Mouse (Mus musculus) hindbrain, embryonic 15.5 days (tissue): ENCODE data around the gene Zfpm1. TPM values are rescaled to one million over a fixed set of nuclear protein-coding genes. Genes with fewer than 3 reads are reported as not detected.
A peak's percentile ranks its signal among the peaks of the same experiment; 100 is the strongest.

ENCODE experiments used
- ATAC-seq: fragments of 200-750 bp; cut with Nextera tagmentation; 2 replicates; pipeline ENCODE4 v1.8.0; 2017; ENCODE audit warnings: low read depth, moderate number of reproducible peaks, moderate TSS enrichment; ENCODE audit not compliant: low FRiP score
- H3K27ac ChIP-seq: fragments of 300-500 bp; sonication (generic); replicated peaks from 2 replicates; pipeline ENCODE4 v1.5.1; 2015; ENCODE audit warnings: mild to moderate bottlenecking, inconsistent platforms
- H3K27me3 ChIP-seq: fragments of 300-500 bp; sonication (generic); 2 replicates; pipeline ENCODE4 v1.6.1; 2015; ENCODE audit warnings: control low read depth, inconsistent platforms
- H3K36me3 ChIP-seq: fragments of 300-500 bp; sonication (generic); 2 replicates; pipeline ENCODE4 v1.6.1; 2015; ENCODE audit warnings: control low read depth, inconsistent platforms
- H3K4me1 ChIP-seq: fragments of 300-500 bp; sonication (generic); replicated peaks from 2 replicates; pipeline ENCODE4 v1.6.1; 2015; ENCODE audit warnings: control low read depth, inconsistent platforms
- H3K4me2 ChIP-seq: fragments of 300-500 bp; sonication (generic); 2 replicates; pipeline ENCODE4 v1.6.1; 2015; ENCODE audit warnings: moderate library complexity, mild to moderate bottlenecking, inconsistent platforms
- H3K4me3 ChIP-seq: fragments of 300-500 bp; sonication (generic); 2 replicates; pipeline ENCODE4 v1.5.1; 2015; ENCODE audit warnings: mild to moderate bottlenecking, inconsistent platforms
- H3K9ac ChIP-seq: fragments of 300-500 bp; sonication (generic); 2 replicates; pipeline ENCODE4 v1.6.1; 2015; ENCODE audit warnings: inconsistent platforms
- H3K9me3 ChIP-seq: fragments of 300-500 bp; sonication (generic); 2 replicates; pipeline ENCODE4 v1.6.1; 2016; ENCODE audit warnings: control low read depth, inconsistent platforms
- WGBS: fragments of 180-500 bp; shearing (Covaris S2); methylation state at CpG from one replicate; pipeline ENCODE4 v1.1.7; 2015; 5-methylcytosine and 5-hydroxymethylcytosine counted together
- polyA plus RNA-seq: library from polyadenylated mRNA; unstranded; fragments of >200 nt; fragmentation: Nextera tagmentation; extraction: Ambion mirVana; gene quantifications from 2 replicates; pipeline ENCODE4 v1.2.1, GENCODE M21; 2015

The Zfpm1 gene
- polyA plus RNA-seq, 1 experiment from 2014 or later: 2.3 TPM

DNA sequence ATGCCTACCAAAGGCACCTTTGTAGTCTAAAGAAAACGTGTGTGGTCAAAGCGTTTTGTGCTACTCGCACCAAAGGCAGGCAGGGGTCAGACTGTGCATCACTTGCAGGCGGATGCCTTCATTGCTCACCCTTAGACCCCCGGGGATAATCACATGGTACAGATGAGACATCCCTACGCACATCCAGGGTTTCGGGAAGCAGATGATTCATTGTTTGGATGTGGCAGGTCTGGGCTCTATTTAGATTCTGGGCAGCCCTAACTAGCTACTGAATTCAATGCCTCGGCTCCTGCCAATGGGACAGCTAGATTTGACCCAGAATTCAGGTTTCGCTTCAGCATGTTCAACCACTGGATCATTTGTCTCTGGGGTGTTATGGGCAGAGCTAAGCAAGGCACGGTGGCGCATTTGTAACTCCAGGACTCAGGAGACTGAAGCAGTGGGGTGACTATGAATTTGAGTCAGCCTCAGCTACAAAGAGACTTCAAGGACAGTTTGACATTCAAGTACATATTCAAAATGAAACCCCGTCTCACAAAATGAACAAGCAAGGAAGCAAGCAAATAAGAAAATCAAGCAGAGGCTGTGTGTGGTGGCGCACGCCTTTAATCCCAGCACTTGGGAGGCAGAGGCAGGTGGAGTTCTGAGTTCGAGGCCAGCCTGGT is 77.3 kb downstream of the Zfpm1 start:
- Histone ChIP-seq H3K4me3 (no peak overlapping the region), H3K27ac (no peak overlapping the region), H3K36me3 (no peaks in the 10 kb centered on the region), H3K4me1 (no peaks in the 10 kb centered on the region), H3K4me2 (no peak overlapping the region), H3K27me3 (0 out of 2 replicates have a peak, but pooled peaks cover 2% of the 10 kb centered on the region), H3K9me3 (no peaks in the 10 kb centered on the region), H3K9ac (no peak overlapping the region)
- no peak for ATAC-seq
- 74% methylated on average over 15 of the region's 15 CpGs for WGBS

DNA sequence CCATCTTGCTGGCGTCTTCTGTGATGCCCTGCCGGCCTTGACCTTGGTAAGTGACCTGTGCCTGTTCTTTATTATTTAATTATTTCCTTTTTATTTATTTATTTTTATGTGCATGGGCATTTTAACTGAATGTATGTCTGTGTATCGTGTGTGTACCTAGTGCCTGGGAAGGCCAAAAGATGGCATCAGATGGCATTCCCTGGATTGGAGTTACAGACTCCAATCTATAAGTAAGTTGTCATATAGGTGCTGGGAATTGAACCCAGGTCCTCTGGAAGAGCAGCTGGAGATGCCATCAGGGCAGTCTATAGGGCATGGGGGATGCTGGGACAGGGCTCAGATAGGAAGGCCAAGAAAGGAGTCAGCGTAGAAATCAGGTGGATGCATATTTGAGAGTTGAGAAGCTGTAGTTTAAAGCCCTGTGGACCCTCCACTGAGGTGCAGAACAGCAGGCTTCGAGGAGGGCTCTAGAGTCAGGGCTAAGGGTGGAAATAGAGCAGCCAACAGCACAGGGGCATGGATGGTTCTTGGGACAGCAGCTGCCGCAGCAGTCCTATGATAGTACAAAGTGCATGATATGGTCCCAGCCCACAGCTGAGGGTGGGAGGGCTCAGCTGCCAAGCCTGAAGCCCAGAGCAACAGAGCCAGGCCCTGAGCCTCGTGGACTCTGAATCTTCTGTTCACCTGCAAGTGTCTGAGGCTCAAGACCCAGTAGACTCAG is 78.9 kb downstream of the Zfpm1 start, which contains the start of gene Trhr2:
TSS of gene Trhr2 (minus strand) at position 51 of the 721 bp plus-strand sequence.
- ATAC-seq: no peak
- H3K9ac ChIP-seq: no peak within 1 kb of the TSS
- no peaks in the 10 kb centered on the region for H3K9me3 ChIP-seq
- H3K4me3 ChIP-seq: no peak within 1 kb of the TSS
- no peak within 1 kb of the TSS for H3K4me2 ChIP-seq
- H3K4me1 ChIP-seq: no peaks in the 10 kb centered on the region
- H3K27me3 ChIP-seq: 0 out of 2 replicates have a peak, but pooled peaks cover 2% of the 10 kb centered on the region
- 82% methylated on average over 7 of the region's 7 CpGs for WGBS
- H3K27ac ChIP-seq: no peak within 1 kb of the TSS
- H3K36me3 ChIP-seq: no peaks in the 10 kb centered on the region

DNA sequence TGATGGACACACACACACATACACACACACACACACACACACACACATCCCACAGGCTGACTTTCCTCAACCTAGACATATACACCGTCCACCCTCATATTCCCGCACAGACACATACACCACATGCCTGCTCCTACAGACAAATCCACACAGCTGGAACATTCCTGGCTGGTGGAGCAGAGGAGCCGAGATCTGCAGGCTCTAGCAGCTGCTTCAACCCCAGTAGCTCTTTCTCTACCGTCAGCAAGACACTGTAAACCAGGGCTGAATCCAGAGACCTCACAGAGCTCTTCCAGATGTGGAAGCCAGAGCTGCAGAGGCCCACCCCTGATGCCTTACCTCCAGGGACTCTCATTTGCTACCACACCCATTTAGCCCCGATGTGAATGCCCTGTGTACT is 80.3 kb downstream of the Zfpm1 start:
- Histone ChIP-seq H3K9me3 (no peaks in the 10 kb centered on the region), H3K4me3 (no peak overlapping the region), H3K27ac (no peak overlapping the region), H3K27me3 (0 out of 2 replicates have a peak, but pooled peaks cover 2% of the 10 kb centered on the region), H3K9ac (no peak overlapping the region), H3K36me3 (no peaks in the 10 kb centered on the region), H3K4me1 (no peaks in the 10 kb centered on the region), H3K4me2 (no peak overlapping the region)
- whole genome bisulfite sequencing: 46% methylated on average over 5 of the region's 5 CpGs
- no peak for ATAC-seq

DNA sequence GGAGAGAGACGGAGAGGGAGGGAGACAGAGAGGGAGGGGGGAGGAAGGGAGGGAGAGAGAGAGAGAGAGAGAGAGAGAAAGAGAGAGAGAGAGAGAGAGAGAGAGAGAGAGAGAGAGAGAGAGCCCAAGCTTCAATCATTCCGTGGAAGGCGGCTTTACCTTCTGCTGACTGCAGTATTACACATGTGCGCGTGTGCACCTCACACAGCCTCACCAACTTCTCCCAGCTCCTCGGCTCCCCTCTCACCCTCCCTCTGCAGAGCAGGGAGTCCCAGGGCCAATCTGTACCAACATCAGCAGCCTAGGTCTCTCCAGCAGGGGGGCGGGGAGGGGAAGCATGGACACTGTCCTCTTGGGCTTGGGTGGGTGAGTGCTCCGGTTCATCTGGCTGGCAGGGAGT is 81.0 kb downstream of the Zfpm1 start:
- H3K4me3 ChIP-seq: no peak overlapping the region
- H3K4me1 ChIP-seq: no peaks in the 10 kb centered on the region
- no peak for ATAC-seq
- no peak overlapping the region for H3K9ac ChIP-seq
- H3K9me3 ChIP-seq: no peaks in the 10 kb centered on the region
- H3K36me3 ChIP-seq: no peaks in the 10 kb centered on the region
- H3K4me2 ChIP-seq: no peak overlapping the region
- 45% methylated on average over 8 of the region's 8 CpGs for WGBS
- H3K27me3 ChIP-seq: 0 out of 2 replicates have a peak, but pooled peaks cover 2% of the 10 kb centered on the region
- H3K27ac ChIP-seq: no peak overlapping the region

DNA sequence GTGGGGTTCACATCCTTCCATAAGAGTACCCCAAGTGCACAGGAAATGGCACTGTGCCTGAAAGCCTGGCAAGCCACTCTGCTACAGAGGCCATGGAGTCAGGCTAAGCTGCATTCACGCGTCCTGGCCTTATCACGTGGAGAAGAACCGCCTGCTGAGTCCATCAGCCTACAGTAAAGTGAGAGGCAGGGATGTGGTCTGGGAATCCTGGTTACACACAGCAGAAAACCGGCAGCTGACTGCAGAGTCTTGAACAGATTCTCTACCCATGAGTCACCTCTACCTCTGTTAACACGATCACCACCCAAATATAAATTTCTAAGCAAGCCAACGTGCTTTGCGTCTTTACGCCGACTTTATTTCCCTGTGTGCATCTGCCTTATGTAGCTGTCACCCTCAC is 86.6 kb downstream of the Zfpm1 start:
- no peaks in the 10 kb centered on the region for H3K4me1 ChIP-seq
- H3K27me3 ChIP-seq: no peaks in the 10 kb centered on the region
- no peak for ATAC-seq
- 83% methylated on average over 10 of the region's 10 CpGs for WGBS
- H3K36me3 ChIP-seq: no peaks in the 10 kb centered on the region
- H3K4me2 ChIP-seq: no peak overlapping the region
- no peaks in the 10 kb centered on the region for H3K9me3 ChIP-seq
- H3K4me3 ChIP-seq: no peak overlapping the region
- H3K9ac ChIP-seq: no peak overlapping the region
- H3K27ac ChIP-seq: no peak overlapping the region

DNA sequence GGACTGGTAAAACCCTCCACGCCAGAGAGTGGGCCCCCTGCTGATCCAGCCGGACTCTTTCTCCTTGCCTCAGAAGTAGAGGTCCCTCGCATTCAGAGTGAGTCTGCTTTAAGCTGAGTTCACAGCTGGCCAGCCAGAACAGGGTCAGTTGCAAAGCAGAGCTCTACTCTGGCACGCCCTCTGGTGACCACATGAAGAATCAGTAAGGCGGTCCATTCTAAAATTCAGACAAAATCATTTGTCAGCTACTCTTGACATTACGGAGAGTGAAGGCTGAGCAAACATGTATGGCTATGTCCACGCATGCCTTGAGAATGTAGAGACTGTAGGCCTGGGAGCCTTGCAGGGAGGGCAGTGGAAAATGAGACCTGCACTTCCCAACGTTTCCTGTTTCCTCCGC is 87.7 kb downstream of the Zfpm1 start:
- H3K27ac ChIP-seq: no peak overlapping the region
- H3K36me3 ChIP-seq: no peaks in the 10 kb centered on the region
- no peaks in the 10 kb centered on the region for H3K9me3 ChIP-seq
- no peak overlapping the region for H3K4me2 ChIP-seq
- no peak overlapping the region for H3K4me3 ChIP-seq
- H3K9ac ChIP-seq: no peak overlapping the region
- ATAC-seq: peak; percentile 51; the same call in 1 of the 2 replicates
- H3K4me1 ChIP-seq: no peaks in the 10 kb centered on the region
- 15% methylated on average over 9 of the region's 9 CpGs for WGBS
- no peaks in the 10 kb centered on the region for H3K27me3 ChIP-seq

DNA sequence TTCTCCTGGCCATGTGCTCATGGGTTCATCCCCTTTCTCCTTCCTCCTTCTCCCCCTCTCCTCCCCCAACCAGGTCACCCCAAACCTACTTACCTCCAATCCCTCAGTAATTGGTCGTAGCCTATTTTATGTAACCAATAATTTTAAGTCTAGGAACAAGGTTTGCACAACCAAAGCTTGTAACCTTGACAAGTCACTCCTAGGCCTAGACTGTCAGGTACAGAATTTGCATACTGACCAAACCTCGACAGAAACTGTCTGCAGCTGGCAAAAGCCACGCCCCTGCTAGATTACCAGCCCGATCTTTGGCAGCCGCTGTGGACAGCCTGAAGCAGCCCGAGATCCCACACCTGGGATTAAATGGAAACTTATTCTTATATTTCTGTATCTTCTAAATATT is 89.8 kb downstream of the Zfpm1 start:
- H3K4me2 ChIP-seq: no peak overlapping the region
- H3K36me3 ChIP-seq: no peaks in the 10 kb centered on the region
- no peak overlapping the region for H3K9ac ChIP-seq
- ATAC-seq: no peak
- H3K9me3 ChIP-seq: no peaks in the 10 kb centered on the region
- H3K27ac ChIP-seq: no peak overlapping the region
- H3K27me3 ChIP-seq: no peaks in the 10 kb centered on the region
- H3K4me3 ChIP-seq: no peak overlapping the region
- 83% methylated on average over 6 of the region's 6 CpGs for WGBS
- peaks cover 9% of the 10 kb centered on the region for H3K4me1 ChIP-seq

DNA sequence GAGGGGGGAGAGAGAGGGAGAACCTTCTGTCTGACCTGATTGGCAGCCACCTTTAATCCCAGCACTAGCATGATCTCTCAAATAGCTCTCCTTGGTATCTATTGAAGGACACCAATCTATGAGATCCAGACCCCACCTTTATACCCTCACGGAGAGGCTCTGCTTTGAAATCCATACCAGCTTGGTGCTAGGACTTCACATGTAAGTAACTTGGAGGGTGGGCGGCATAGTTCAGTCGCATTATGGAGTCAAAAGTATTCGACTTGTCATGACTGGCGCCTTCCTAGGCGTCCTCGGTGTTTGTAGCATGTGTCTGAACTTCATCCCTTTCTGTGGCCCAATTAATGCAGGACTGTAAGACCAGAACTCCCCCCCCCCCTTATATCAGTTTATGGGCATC is 93.4 kb downstream of the Zfpm1 start:
- 94% methylated on average over 7 of the region's 7 CpGs for WGBS
- Histone ChIP-seq H3K36me3 (peaks cover 9% of the 10 kb centered on the region; the same call in 1 of the 2 replicates), H3K4me2 (peak overlapping the region; percentile 68), H3K27me3 (no peaks in the 10 kb centered on the region), H3K9me3 (no peaks in the 10 kb centered on the region), H3K9ac (no peak overlapping the region), H3K4me1 (peaks cover 31% of the 10 kb centered on the region), H3K27ac (no peak overlapping the region), H3K4me3 (0 out of 2 replicates have a peak overlapping the region, but pooled peaks have one; percentile 98)
- no peak for ATAC-seq

DNA sequence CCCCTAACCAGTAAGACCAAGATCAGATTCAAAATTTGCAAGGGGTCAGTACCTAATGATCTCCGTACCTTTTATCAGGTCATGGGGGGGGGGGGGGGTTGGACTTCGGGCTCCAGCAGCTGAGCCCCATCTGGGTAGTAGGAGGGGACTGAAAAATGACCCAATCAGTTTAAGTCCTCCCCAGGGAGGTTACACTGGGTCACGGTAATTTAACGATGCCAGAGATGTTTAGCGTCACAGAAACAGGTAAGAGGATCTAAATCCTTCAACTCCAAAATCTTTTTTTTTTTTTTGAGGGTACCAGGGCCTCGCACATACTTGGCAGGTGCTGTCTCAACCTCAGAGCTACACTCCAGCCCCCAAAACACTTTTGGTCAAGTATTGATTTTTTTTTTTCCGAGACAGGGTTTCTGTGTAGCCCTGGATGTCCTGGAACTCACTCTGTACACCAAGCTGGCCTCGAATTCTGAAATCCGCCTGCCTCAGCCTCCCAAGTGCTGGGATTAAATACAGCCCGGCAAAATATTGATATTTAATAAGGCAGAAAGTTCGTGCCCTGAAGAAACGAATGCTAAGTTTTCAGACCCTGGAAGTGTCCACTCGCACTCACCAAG is 93.9 kb downstream of the Zfpm1 start:
- H3K9me3 ChIP-seq: no peaks in the 10 kb centered on the region
- peak; percentile 25 for ATAC-seq
- WGBS: 20% methylated on average over 13 of the region's 13 CpGs
- H3K4me1 ChIP-seq: peaks cover 32% of the 10 kb centered on the region
- peak overlapping the region; percentile 68 for H3K4me2 ChIP-seq
- H3K4me3 ChIP-seq: peak overlapping the region; percentile 98
- H3K27ac ChIP-seq: peak overlapping the region; percentile 96
- peaks cover 9% of the 10 kb centered on the region; the same call in 1 of the 2 replicates for H3K36me3 ChIP-seq
- H3K9ac ChIP-seq: peak overlapping the region; percentile 42; the same call in 1 of the 2 replicates
- no peaks in the 10 kb centered on the region for H3K27me3 ChIP-seq

DNA sequence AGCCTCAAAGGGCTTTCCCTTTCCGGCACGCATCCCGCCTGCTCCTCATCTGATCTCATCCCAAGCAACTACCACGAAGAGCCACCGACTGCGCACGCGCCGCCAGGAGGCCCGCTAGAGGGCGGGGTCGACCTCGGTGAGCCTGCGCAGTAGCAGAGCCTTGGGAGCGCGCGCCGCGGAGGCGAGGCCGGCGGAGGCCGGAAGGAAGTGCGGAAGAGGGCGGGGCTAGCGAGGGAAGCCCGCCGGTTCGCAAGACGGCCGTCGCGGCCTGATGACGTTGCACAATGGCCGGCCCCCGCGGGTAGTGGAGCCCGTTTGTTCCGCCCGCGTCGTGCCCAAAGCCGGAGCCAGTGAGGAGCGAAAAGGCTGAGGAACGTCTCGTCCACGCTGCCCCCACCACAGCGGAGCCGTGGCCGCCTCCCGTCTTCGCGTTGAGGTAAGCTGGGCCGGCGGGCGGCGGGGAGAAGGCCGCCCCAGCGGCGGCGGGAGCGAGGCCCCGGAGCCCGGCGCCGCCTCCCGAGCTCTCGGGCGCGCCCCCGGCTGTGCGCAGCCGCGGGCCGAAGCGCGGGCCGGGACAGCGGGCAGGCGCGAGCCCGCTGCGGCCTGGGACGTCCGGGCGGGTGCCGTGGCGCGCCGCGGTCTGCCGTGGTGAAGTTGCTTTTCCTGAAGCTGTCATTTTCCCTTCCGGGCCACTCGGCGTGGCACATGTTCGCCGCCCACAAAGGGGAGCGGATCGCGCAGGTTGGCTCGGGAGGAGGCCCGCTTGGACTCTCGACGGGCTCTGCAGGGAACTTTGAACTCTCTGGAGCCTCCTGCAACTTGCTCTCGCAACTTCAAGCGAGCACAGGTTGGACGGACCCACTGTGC is 94.7 kb downstream of the Zfpm1 start, which contains the start of gene Zc3h18:
TSS of gene Zc3h18 (plus strand) at position 245 of the 867 bp plus-strand sequence.
- under 1% methylated on average over 90 of the region's 107 CpGs for WGBS
- Histone ChIP-seq H3K4me1 (peaks cover 35% of the 10 kb centered on the region), H3K4me3 (peak within 1 kb of the TSS; percentile 98), H3K9me3 (no peaks in the 10 kb centered on the region), H3K27me3 (no peaks in the 10 kb centered on the region), H3K27ac (peak within 1 kb of the TSS; percentile 96), H3K9ac (peak within 1 kb of the TSS; percentile 91), H3K36me3 (peaks cover 12% of the 10 kb centered on the region; the same call in 1 of the 2 replicates), H3K4me2 (peak within 1 kb of the TSS; percentile 80)
- ATAC-seq: peak; percentile 95

DNA sequence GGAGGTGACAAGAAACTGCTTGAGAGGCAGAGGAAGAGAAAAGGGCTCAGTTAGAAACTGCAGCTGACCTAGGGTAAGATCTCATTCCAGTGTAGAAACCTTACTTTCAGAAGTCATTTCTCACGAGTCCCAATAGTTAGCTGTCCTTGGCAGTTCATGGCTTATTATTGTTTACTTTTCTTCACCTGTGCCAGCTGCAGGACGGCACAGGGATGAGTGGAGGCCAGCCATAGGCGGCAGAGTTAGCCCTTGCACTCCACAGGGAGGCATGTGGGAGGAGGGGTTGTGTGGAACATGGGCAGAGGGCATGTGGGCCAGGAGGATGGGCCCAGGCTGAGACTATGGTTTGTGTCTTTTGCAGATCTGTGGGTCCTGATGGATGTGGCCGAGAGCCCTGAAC is 101.1 kb downstream of the Zfpm1 start:
- peaks cover 16% of the 10 kb centered on the region for H3K4me1 ChIP-seq
- H3K4me3 ChIP-seq: no peak overlapping the region
- no peak for ATAC-seq
- WGBS: 94% methylated on average over 4 of the region's 4 CpGs
- no peak overlapping the region for H3K27ac ChIP-seq
- no peaks in the 10 kb centered on the region for H3K27me3 ChIP-seq
- no peak overlapping the region for H3K9ac ChIP-seq
- no peak overlapping the region for H3K4me2 ChIP-seq
- peaks cover 54% of the 10 kb centered on the region for H3K36me3 ChIP-seq
- H3K9me3 ChIP-seq: no peaks in the 10 kb centered on the region
